Mouse (Mus musculus): ENCODE measurements around the gene Ncor2. TPM values are rescaled to one million over a fixed set of nuclear protein-coding genes. Genes with fewer than 3 reads are reported as not detected.
A peak's percentile ranks its signal among the peaks of the same experiment; 100 is the strongest.

Gene Ncor2
- total and polyA plus RNA-seq, 3 experiments, result 5.0 to 46.8 TPM; not detected in 1

DNA sequence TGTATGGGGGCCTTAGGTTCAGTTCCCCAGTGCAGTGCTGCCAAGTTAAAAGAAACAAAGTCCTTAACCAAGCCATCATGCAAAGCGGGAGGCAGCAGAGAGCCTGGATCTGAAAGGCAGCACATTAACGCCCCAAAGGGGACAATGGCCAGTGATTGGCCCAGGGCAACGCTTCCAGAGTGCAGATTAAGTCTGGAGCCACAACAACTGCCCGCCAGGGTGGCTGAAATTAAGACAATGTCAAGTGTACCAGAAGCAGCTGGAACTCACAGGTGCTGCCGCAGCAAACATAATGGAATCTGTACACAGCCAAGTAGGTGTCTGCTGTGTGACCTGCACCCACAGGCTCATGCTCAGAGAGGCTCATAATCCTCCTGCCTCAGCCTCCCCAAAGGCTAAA lies 24.8 kb downstream of the Ncor2 start:
- Histone ChIP-seq H3K27ac (ENCODE audit: control insufficient read depth, low read depth, low read length) (no peak overlapping the region), H3K9me3 (replicated peaks; ENCODE audit: insufficient read depth, low read length) (no peaks in the 10 kb centered on the region), H3K4me3 (ENCODE audit: control insufficient read depth in 1 of 2, insufficient read depth in 1 of 2, low read depth in 2 of 2, low read length in 2 of 2) (no peak overlapping the region), H3K9ac (ENCODE audit: control insufficient read depth, low read depth, low read length, poor library complexity, severe bottlenecking) (no peak overlapping the region), H3K4me1 (ENCODE audit: control insufficient read depth in 1 of 2, insufficient read depth in 2 of 2, low read length in 2 of 2) (peaks cover 33 to 42% of the 10 kb centered on the region in 2 experiments), H3K36me3 (ENCODE audit: control insufficient read depth in 1 of 2, insufficient read depth in 2 of 2, low read length in 2 of 2) (peaks cover 0 to 37% of the 10 kb centered on the region in 2 experiments; a peak in 2 of 4 replicates), H3K27me3 (ENCODE audit: control insufficient read depth in 1 of 2, insufficient read depth in 2 of 2, low read length in 2 of 2) (no peaks in the 10 kb centered on the region), H3K79me2 (ENCODE audit: control insufficient read depth, insufficient read depth, low read length, poor library complexity) (peaks cover 38% of the 10 kb centered on the region)
- TF ChIP-seq MEF2A (IDR thresholded peaks at IDR 0.05; ENCODE audit: extremely low read depth, insufficient replicate concordance, low read depth, low read length, poor library complexity, severe bottlenecking) (no peak), POLR2AphosphoS5 (IDR thresholded peaks at IDR 0.05; ENCODE audit: borderline replicate concordance, low read depth, low read length) (no peak), MXI1 (IDR thresholded peaks at IDR 0.05; ENCODE audit: low read depth, low read length) (no peak), ETS1 (IDR thresholded peaks at IDR 0.05; ENCODE audit: low read depth, low read length) (no peak), ZC3H11A (IDR thresholded peaks at IDR 0.05; ENCODE audit: low read depth, low read length) (no peak), GABPA (IDR thresholded peaks at IDR 0.05; ENCODE audit: low read depth, low read length) (no peak), MYC (IDR thresholded peaks at IDR 0.05; ENCODE audit: low read depth, low read length) (no peak), MAZ (IDR thresholded peaks at IDR 0.05; ENCODE audit: low read depth, low read length) (no peak), TBP (IDR thresholded peaks at IDR 0.05; ENCODE audit: low read depth, low read length) (no peak), EP300 (IDR thresholded peaks at IDR 0.05; ENCODE audit: low read depth in 1 of 2, low read length in 2 of 2) (no peak), NELFE (IDR thresholded peaks at IDR 0.05; ENCODE audit: low read depth, low read length) (no peak), RAD21 (IDR thresholded peaks at IDR 0.05; ENCODE audit: low read depth, low read length) (no peak), ZNF384 (IDR thresholded peaks at IDR 0.05; ENCODE audit: low read depth, low read length) (no peak), E2F4 (IDR thresholded peaks at IDR 0.05; ENCODE audit: borderline replicate concordance, low read depth, low read length) (no peak), BHLHE40 (IDR thresholded peaks at IDR 0.05; ENCODE audit: borderline replicate concordance, low read depth, low read length) (no peak)
- DNase-seq (ENCODE audit: low read depth, low spot score), result no peak

DNA sequence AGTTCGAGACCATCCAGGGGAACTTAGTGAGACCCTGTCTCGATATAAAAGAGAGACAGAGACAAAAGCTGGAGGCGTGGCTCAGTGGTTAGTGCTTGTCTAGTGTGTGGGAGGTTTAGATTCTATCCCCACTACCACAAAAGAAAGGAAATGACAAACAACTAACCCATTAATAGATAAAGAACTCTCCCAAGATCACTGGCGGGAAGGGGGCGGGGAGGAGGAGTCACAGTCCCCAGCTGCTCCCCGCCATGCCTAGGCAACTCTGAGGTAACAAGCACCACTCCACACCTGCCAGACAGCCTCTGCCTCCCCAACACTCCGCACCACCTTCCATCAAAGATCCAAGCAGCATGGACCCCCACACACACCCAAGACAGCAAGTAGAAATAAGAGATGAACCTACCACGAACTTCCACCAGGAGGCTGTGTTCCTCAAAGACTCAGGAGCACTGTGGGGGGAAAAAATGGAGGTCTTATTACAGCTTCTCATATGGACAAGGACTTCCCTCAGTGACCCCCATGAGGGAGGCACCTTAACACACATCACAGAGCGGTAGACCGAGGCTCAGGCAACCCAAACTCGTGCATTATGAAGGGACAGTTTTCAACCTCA lies 25.7 kb downstream of the Ncor2 start:
- no peaks in the 10 kb centered on the region for H3K27me3 ChIP-seq (ENCODE audit: control insufficient read depth in 1 of 2, insufficient read depth in 2 of 2, low read length in 2 of 2)
- TF ChIP-seq GABPA (IDR thresholded peaks at IDR 0.05; ENCODE audit: low read depth, low read length), result no peak
- peak; percentile 70; the same call in 1 of the 2 replicates for TF ChIP-seq SIN3A (IDR thresholded peaks at IDR 0.05; ENCODE audit: low read length)
- no peak for TF ChIP-seq TAL1 (IDR thresholded peaks at IDR 0.05; ENCODE audit: low read length)
- 0 out of 2 replicates have a peak, but pooled peaks have one; percentile 34 for TF ChIP-seq MAX (IDR thresholded peaks at IDR 0.05; ENCODE audit: low read length)
- no peak; the same call in 1 of the 2 replicates for TF ChIP-seq ZKSCAN1 (IDR thresholded peaks at IDR 0.05; ENCODE audit: low read depth, low read length)
- TF ChIP-seq EP300 (IDR thresholded peaks at IDR 0.05; ENCODE audit: low read depth in 1 of 2, low read length in 2 of 2), result peak; percentile 59 to 69
- TF ChIP-seq TCF12 (IDR thresholded peaks at IDR 0.05; ENCODE audit: low read depth, low read length), result peak; percentile 57
- peak; percentile 41; the same call in 1 of the 2 replicates for TF ChIP-seq MXI1 (IDR thresholded peaks at IDR 0.05; ENCODE audit: low read depth, low read length)
- no peak for TF ChIP-seq NELFE (IDR thresholded peaks at IDR 0.05; ENCODE audit: low read depth, low read length)
- TF ChIP-seq TBP (IDR thresholded peaks at IDR 0.05; ENCODE audit: low read depth, low read length), result no peak
- no peak for TF ChIP-seq USF2 (IDR thresholded peaks at IDR 0.05; ENCODE audit: borderline replicate concordance in 1 of 2, insufficient read depth in 1 of 2, low read depth in 1 of 2, low read length in 2 of 2)
- TF ChIP-seq HCFC1 (IDR thresholded peaks at IDR 0.05; ENCODE audit: low read depth, low read length), result no peak
- TF ChIP-seq E2F4 (IDR thresholded peaks at IDR 0.05; ENCODE audit: borderline replicate concordance, low read depth, low read length), result no peak; the same call in 1 of the 2 replicates
- TF ChIP-seq ETS1 (IDR thresholded peaks at IDR 0.05; ENCODE audit: low read depth, low read length), result peak; percentile 72
- 0 out of 2 replicates have a peak, but pooled peaks have one; percentile 52 for TF ChIP-seq MAZ (IDR thresholded peaks at IDR 0.05; ENCODE audit: low read depth, low read length)
- TF ChIP-seq USF1 (IDR thresholded peaks at IDR 0.05; ENCODE audit: low read depth, low read length), result no peak
- 0 out of 2 replicates have a peak, but pooled peaks have one; percentile 11 for TF ChIP-seq ELF1 (IDR thresholded peaks at IDR 0.05; ENCODE audit: low read depth, low read length)
- TF ChIP-seq CTCF (IDR thresholded peaks at IDR 0.05 in 2 of 3, conservative IDR thresholded peaks at IDR 0.05 in 1 of 3; ENCODE audit: control insufficient read depth in 1 of 3, insufficient read depth in 1 of 3, low read depth in 2 of 3, low read length in 3 of 3, poor library complexity in 1 of 3, severe bottlenecking in 1 of 3), result peak in 1 of 3 experiments; percentile 39; a peak in 2 of 6 replicates
- peak; percentile 55 for TF ChIP-seq GATA1 (IDR thresholded peaks at IDR 0.05; ENCODE audit: low read depth, low read length)
- TF ChIP-seq POLR2AphosphoS2 (IDR thresholded peaks at IDR 0.05; ENCODE audit: low read length), result no peak
- no peak for TF ChIP-seq ZC3H11A (IDR thresholded peaks at IDR 0.05; ENCODE audit: low read depth, low read length)
- H3K27ac ChIP-seq (ENCODE audit: control insufficient read depth, low read depth, low read length), result peak overlapping the region; percentile 49
- peaks cover 32% of the 10 kb centered on the region for H3K79me2 ChIP-seq (ENCODE audit: control insufficient read depth, insufficient read depth, low read length, poor library complexity)
- DNase-seq (ENCODE audit: low read depth, low spot score), result peak; percentile 68
- no peak overlapping the region for H3K4me3 ChIP-seq (ENCODE audit: control insufficient read depth in 1 of 2, insufficient read depth in 1 of 2, low read depth in 2 of 2, low read length in 2 of 2)
- peaks cover 0 to 35% of the 10 kb centered on the region in 2 experiments; a peak in 2 of 4 replicates for H3K36me3 ChIP-seq (ENCODE audit: control insufficient read depth in 1 of 2, insufficient read depth in 2 of 2, low read length in 2 of 2)
- no peaks in the 10 kb centered on the region for H3K9me3 ChIP-seq (replicated peaks; ENCODE audit: insufficient read depth, low read length)
- peaks cover 32 to 42% of the 10 kb centered on the region in 2 experiments for H3K4me1 ChIP-seq (ENCODE audit: control insufficient read depth in 1 of 2, insufficient read depth in 2 of 2, low read length in 2 of 2)
- H3K9ac ChIP-seq (ENCODE audit: control insufficient read depth, low read depth, low read length, poor library complexity, severe bottlenecking), result peak overlapping the region; percentile 39
